Mouse (Mus musculus): ENCODE results near the gene Gm3233.

DNA sequence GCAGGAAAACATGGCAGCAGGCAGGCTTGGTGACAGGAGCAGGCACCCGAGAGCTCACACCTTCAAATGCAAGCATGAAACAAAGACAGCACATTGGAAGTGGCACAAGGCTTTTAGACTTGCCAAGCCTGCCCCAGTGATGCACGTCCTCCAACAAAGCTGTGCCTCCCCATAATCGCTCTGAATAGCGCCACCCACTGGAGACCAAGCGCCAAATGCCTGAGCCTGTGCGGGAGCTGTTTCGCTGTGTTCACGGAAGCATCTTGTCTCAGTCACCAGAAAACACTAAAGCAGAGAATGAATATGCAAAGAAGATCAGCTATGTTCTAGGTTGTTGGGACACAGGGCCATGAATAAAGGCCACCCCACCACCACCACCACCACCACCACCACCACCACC, 34.6 kb downstream of the Gm3233 start:
- no peak for TF ChIP-seq POLR2A (IDR thresholded peaks at IDR 0.05; ENCODE audit: low read depth, low read length)
- no peak for TF ChIP-seq CTCF (IDR thresholded peaks at IDR 0.05; ENCODE audit: extremely low read depth, insufficient read depth, insufficient read length, insufficient replicate concordance)

All from spleen, adult 2 months (tissue).